Mouse (Mus musculus) MEL (cell line): ENCODE results near the gene H2-Q6.
"Not testable (repeated sequence)": the region's sequence is repeated elsewhere in the genome, so short reads cannot be mapped to it uniquely, and the experiment has no call there.

ENCODE experiments used
- BHLHE40 ChIP-seq: IDR thresholded peaks from 2 replicates; pipeline ENCODE4 v1.6.1; 2012; ENCODE audit warnings: low read depth, mild to moderate bottlenecking, inconsistent platforms, low read length, improper control_type of control experiment, borderline replicate concordance
- CHD1 ChIP-seq: IDR thresholded peaks from 2 replicates; pipeline ENCODE4 v1.6.1; 2012; ENCODE audit warnings: low read depth, mild to moderate bottlenecking, inconsistent platforms, low read length, improper control_type of control experiment
- CTCF ChIP-seq, 3 experiments: IDR thresholded peaks in 2 of 3; conservative IDR thresholded peaks in 1 of 3; 2 replicates each; pipeline ENCODE4 v1.5.1; 2011 to 2012; ENCODE audit warnings: low read length in 3 of 3, low read depth in 2 of 3, mild to moderate bottlenecking in 2 of 3, improper control_type of control experiment in 1 of 3, inconsistent platforms in 1 of 3, mixed read lengths in 1 of 3, moderate library complexity in 1 of 3; ENCODE audit not compliant: control insufficient read depth in 1 of 3, insufficient read depth in 1 of 3, poor library complexity in 1 of 3, severe bottlenecking in 1 of 3
- ELF1 ChIP-seq: IDR thresholded peaks from 2 replicates; pipeline ENCODE4 v1.6.1; 2014; ENCODE audit warnings: low read depth, mild to moderate bottlenecking, inconsistent platforms, low read length, improper control_type of control experiment, moderate library complexity
- GABPA ChIP-seq: IDR thresholded peaks from 2 replicates; pipeline ENCODE4 v1.6.1; 2012; ENCODE audit warnings: low read depth, mild to moderate bottlenecking, inconsistent platforms, low read length, improper control_type of control experiment, moderate library complexity
- GATA1 ChIP-seq: IDR thresholded peaks from 2 replicates; pipeline ENCODE4 v1.6.1; 2011; ENCODE audit warnings: low read depth, low read length, improper control_type of control experiment
- TAL1 ChIP-seq: IDR thresholded peaks from 2 replicates; pipeline ENCODE4 v1.6.1; 2012; ENCODE audit warnings: mild to moderate bottlenecking, inconsistent platforms, low read length, moderate library complexity, mixed read lengths
- TBP ChIP-seq: IDR thresholded peaks from 2 replicates; pipeline ENCODE4 v1.8.0; 2011; ENCODE audit warnings: low read depth, low read length, improper control_type of control experiment
- TCF12 ChIP-seq: IDR thresholded peaks from 2 replicates; pipeline ENCODE4 v1.6.1; 2014; ENCODE audit warnings: low read depth, mild to moderate bottlenecking, inconsistent platforms, low read length, improper control_type of control experiment, moderate library complexity
- ZKSCAN1 ChIP-seq: IDR thresholded peaks from 2 replicates; pipeline ENCODE4 v1.6.1; 2012; ENCODE audit warnings: low read depth, mild to moderate bottlenecking, inconsistent platforms, low read length, improper control_type of control experiment, moderate library complexity

GRCm38 (mm10) chr17:35432167-35432566, 7.5 kb downstream of the H2-Q6 start:
- not testable (repeated sequence) for TF ChIP-seq CTCF (IDR thresholded peaks at IDR 0.05 in 2 of 3, conservative IDR thresholded peaks at IDR 0.05 in 1 of 3; ENCODE audit: control insufficient read depth in 1 of 3, insufficient read depth in 1 of 3, low read depth in 2 of 3, low read length in 3 of 3, poor library complexity in 1 of 3, severe bottlenecking in 1 of 3); GABPA; ZKSCAN1; GATA1; TBP; BHLHE40; ELF1; TAL1; TCF12; CHD1
